Mouse (Mus musculus) heart, embryonic 15.5 days (tissue): ENCODE results near the gene Kir3dl2. TPM values are rescaled to one million over a fixed set of nuclear protein-coding genes. Genes with fewer than 3 reads are reported as not detected.
"Not testable (repeated sequence)": the region's sequence is repeated elsewhere in the genome, so short reads cannot be mapped to it uniquely, and the experiment has no call there.

Experiments used
- ATAC-seq: fragments of 200-750 bp; cut with Nextera tagmentation; replicated peaks from 2 replicates; pipeline ENCODE4 v1.8.0; 2017; ENCODE audit warnings: low read depth, moderate TSS enrichment; ENCODE audit not compliant: insufficient number of reproducible peaks, insufficient read depth, low FRiP score
- H3K27ac ChIP-seq: fragments of 300-500 bp; sonication (generic); 2 replicates; pipeline ENCODE4 v1.5.1; 2015; ENCODE audit warnings: mild to moderate bottlenecking, inconsistent platforms
- H3K27me3 ChIP-seq: fragments of 300-500 bp; sonication (generic); 2 replicates; pipeline ENCODE4 v1.6.1; 2015; ENCODE audit warnings: inconsistent platforms
- H3K36me3 ChIP-seq: fragments of 300-500 bp; sonication (generic); 2 replicates; pipeline ENCODE4 v1.6.1; 2015; ENCODE audit warnings: mild to moderate bottlenecking, inconsistent platforms
- H3K4me1 ChIP-seq: fragments of 300-500 bp; sonication (generic); replicated peaks from 2 replicates; pipeline ENCODE4 v1.6.1; 2015; ENCODE audit warnings: inconsistent platforms
- H3K4me2 ChIP-seq: fragments of 300-500 bp; sonication (generic); 2 replicates; pipeline ENCODE4 v1.6.1; 2015; ENCODE audit warnings: inconsistent platforms, mild to moderate bottlenecking, moderate library complexity
- H3K4me3 ChIP-seq: fragments of 300-500 bp; sonication (generic); 2 replicates; pipeline ENCODE4 v1.5.1; 2015; ENCODE audit warnings: mild to moderate bottlenecking, inconsistent platforms
- H3K9ac ChIP-seq: fragments of 300-500 bp; sonication (generic); 2 replicates; pipeline ENCODE4 v1.6.1; 2015; ENCODE audit warnings: mild to moderate bottlenecking, inconsistent platforms
- H3K9me3 ChIP-seq: fragments of 300-500 bp; sonication (generic); replicated peaks from 2 replicates; pipeline ENCODE4 v1.6.1; 2016; ENCODE audit warnings: inconsistent platforms
- WGBS: fragments of 180-500 bp; shearing (Covaris S2); methylation state at CpG from one replicate; pipeline ENCODE4 v1.1.7; 2015; ENCODE audit warnings: mixed read lengths; 5-methylcytosine and 5-hydroxymethylcytosine counted together
- polyA plus RNA-seq: library from polyadenylated mRNA; unstranded; fragments of >200 nt; fragmentation: Nextera tagmentation; extraction: Ambion mirVana; gene quantifications from 2 replicates; pipeline ENCODE4 v1.2.1, GENCODE M21; 2015

Kir3dl2 gene
- not detected in 2 replicates for polyA plus RNA-seq

GRCm38 (mm10) chrX:136543956-136544355 is at the start of gene Kir3dl2:
Gene Kir3dl2 (minus strand): TSS chrX:136544056.
- not testable (repeated sequence) for H3K4me1 ChIP-seq, H3K27me3 ChIP-seq, H3K9me3 ChIP-seq, H3K4me3 ChIP-seq, H3K36me3 ChIP-seq, H3K4me2 ChIP-seq, H3K9ac ChIP-seq, ATAC-seq, H3K27ac ChIP-seq
- 61% methylated on average over 1 of the region's 1 CpGs for WGBS

- Histone ChIP-seq H3K27ac (no peak overlapping the region), H3K4me1 (no peaks in the 10 kb centered on the region), H3K4me2 (no peak overlapping the region), H3K36me3 (no peaks in the 10 kb centered on the region), H3K27me3 (no peaks in the 10 kb centered on the region), H3K4me3 (no peak overlapping the region), H3K9me3 (no peaks in the 10 kb centered on the region), H3K9ac (no peak overlapping the region)
- no peak for ATAC-seq
- 20% methylated on average over 2 of the region's 2 CpGs for WGBS
These were observed 47.0 kb upstream of the Kir3dl2 start for GRCm38 (mm10) chrX:136590897-136591257.

GRCm38 (mm10) chrX:136590199-136590896 is 46.5 kb upstream of the Kir3dl2 start, which contains the start of gene Tceal3:
Gene Tceal3 (plus strand): TSS chrX:136590842.
- Histone ChIP-seq H3K9me3 (no peaks in the 10 kb centered on the region), H3K36me3 (no peaks in the 10 kb centered on the region), H3K27me3 (no peaks in the 10 kb centered on the region), H3K4me2 (no peak within 1 kb of the TSS), H3K27ac (no peak within 1 kb of the TSS), H3K4me3 (no peak within 1 kb of the TSS), H3K4me1 (no peaks in the 10 kb centered on the region), H3K9ac (no peak within 1 kb of the TSS)
- no peak for ATAC-seq
- 54% methylated on average over 12 of the region's 12 CpGs for WGBS

- Histone ChIP-seq H3K4me1 (no peaks in the 10 kb centered on the region), H3K27me3 (no peaks in the 10 kb centered on the region), H3K36me3 (no peaks in the 10 kb centered on the region), H3K4me3 (no peak overlapping the region), H3K27ac (no peak overlapping the region), H3K9ac (no peak overlapping the region), H3K4me2 (no peak overlapping the region), H3K9me3 (no peaks in the 10 kb centered on the region)
- 86% methylated on average over 1 of the region's 1 CpGs for WGBS
- ATAC-seq, result no peak
These were observed 40.8 kb upstream of the Kir3dl2 start for GRCm38 (mm10) chrX:136584617-136585016.

- not testable (repeated sequence) for H3K9ac ChIP-seq, H3K27me3 ChIP-seq, H3K4me3 ChIP-seq, H3K9me3 ChIP-seq, ATAC-seq, H3K4me2 ChIP-seq, H3K4me1 ChIP-seq, H3K36me3 ChIP-seq, H3K27ac ChIP-seq
- 75% methylated on average over 9 of the region's 9 CpGs for WGBS
These were observed 25.2 kb upstream of the Kir3dl2 start for GRCm38 (mm10) chrX:136569094-136569493.

GRCm38 (mm10) chrX:136517699-136518098 is 26.2 kb downstream of the Kir3dl2 start, which contains the start of gene Kir3dl1:
Gene Kir3dl1 (plus strand): TSS chrX:136517999.
- not testable (repeated sequence) for ATAC-seq

More at GRCm38 (mm10) chrX:136517699-136518098, 26.2 kb downstream of the Kir3dl2 start, which contains the start of gene Kir3dl1:
- 62% methylated on average over 4 of the region's 4 CpGs for WGBS
- not testable (repeated sequence) for H3K9me3 ChIP-seq, H3K27ac ChIP-seq, H3K4me1 ChIP-seq, H3K36me3 ChIP-seq, H3K9ac ChIP-seq, H3K4me2 ChIP-seq, H3K27me3 ChIP-seq, H3K4me3 ChIP-seq

Other genes with a start within 250 kb of the Kir3dl2 start
- gene Kir3dl1, start 26.1 kb downstream of the Kir3dl2 start, polyA plus RNA-seq, result not detected in 2 replicates
- 4.5 and 4.7 TPM in 2 replicates for gene Tceal3, start 46.8 kb upstream of the Kir3dl2 start, polyA plus RNA-seq
- 9.0 and 10.6 TPM in 2 replicates for gene Tceal1, start 163.9 kb upstream of the Kir3dl2 start, polyA plus RNA-seq
- 302 and 318 TPM in 2 replicates for gene Morf4l2, start 199.6 kb upstream of the Kir3dl2 start, polyA plus RNA-seq
- not detected in 2 replicates for gene Glra4, start 236.1 kb upstream of the Kir3dl2 start, polyA plus RNA-seq